Mouse (Mus musculus): ENCODE measurements at regions not wholly inside any gene's neighbourhood (a gene's known extent, or its start where the extent isn't known, plus 50 kb on each side); places are given as distances from the start of the nearest gene placed in this dataset.

GRCm38 (mm10) chr5:106750168-106750567 lies 53.1 kb upstream of the Zfp644 start:
- TF ChIP-seq POLR2A (IDR thresholded peaks at IDR 0.05; ENCODE audit: low read depth, low read length) (no peak), CTCF (IDR thresholded peaks at IDR 0.05; ENCODE audit: borderline replicate concordance, insufficient read depth, low read length) (no peak)
